Mouse (Mus musculus) CD4-positive, CD25-positive, alpha-beta regulatory T cell, adult 2 months (primary cell): Measurements from ENCODE around the gene Ppp2r2c.

Experiments used
- DNase-seq: peaks from one replicate; pipeline ENCODE4 v3.0.0-alpha.2; 2012; ENCODE audit warnings: low read depth, low spot score

The Ppp2r2c gene

GRCm38 (mm10) chr5:36895621-36896573, 27.6 kb downstream of the Ppp2r2c start:
- DNase-seq: no peak

GRCm38 (mm10) chr5:36897999-36898398, 29.7 kb downstream of the Ppp2r2c start:
- no peak for DNase-seq

- DNase-seq: no peak
Measured at GRCm38 (mm10) chr5:36898415-36899109, 30.2 kb downstream of the Ppp2r2c start.

GRCm38 (mm10) chr5:36899392-36899791, 31.1 kb downstream of the Ppp2r2c start:
- DNase-seq: no peak

GRCm38 (mm10) chr5:36900189-36900619, 31.9 kb downstream of the Ppp2r2c start:
- DNase-seq: no peak

GRCm38 (mm10) chr5:36902807-36903206, 34.5 kb downstream of the Ppp2r2c start:
- DNase-seq: no peak

- DNase-seq: no peak
Measured at GRCm38 (mm10) chr5:36904131-36904530, 35.8 kb downstream of the Ppp2r2c start.

- no peak for DNase-seq
Measured at GRCm38 (mm10) chr5:36904703-36905102, 36.4 kb downstream of the Ppp2r2c start.

GRCm38 (mm10) chr5:36905216-36905615, 36.9 kb downstream of the Ppp2r2c start:
- no peak for DNase-seq

- DNase-seq: no peak
Measured at GRCm38 (mm10) chr5:36907695-36908094, 39.4 kb downstream of the Ppp2r2c start.

- DNase-seq: no peak
Measured at GRCm38 (mm10) chr5:36909545-36909944, 41.2 kb downstream of the Ppp2r2c start.

GRCm38 (mm10) chr5:36910980-36911379, 42.7 kb downstream of the Ppp2r2c start:
- no peak for DNase-seq

- no peak for DNase-seq
Measured at GRCm38 (mm10) chr5:36911759-36912352, 43.5 kb downstream of the Ppp2r2c start.

- no peak for DNase-seq
Measured at GRCm38 (mm10) chr5:36912602-36913310, 44.4 kb downstream of the Ppp2r2c start.

- no peak for DNase-seq
Measured at GRCm38 (mm10) chr5:36915256-36915655, 46.9 kb downstream of the Ppp2r2c start.

GRCm38 (mm10) chr5:36916581-36916980, 48.3 kb downstream of the Ppp2r2c start:
- no peak for DNase-seq

- no peak for DNase-seq
Measured at GRCm38 (mm10) chr5:36917245-36917644, 48.9 kb downstream of the Ppp2r2c start.

GRCm38 (mm10) chr5:36918016-36918415, 49.7 kb downstream of the Ppp2r2c start:
- DNase-seq: no peak

- DNase-seq: no peak
Measured at GRCm38 (mm10) chr5:36920072-36920471, 51.8 kb downstream of the Ppp2r2c start.

GRCm38 (mm10) chr5:36921871-36922270, 53.6 kb downstream of the Ppp2r2c start:
- no peak for DNase-seq

GRCm38 (mm10) chr5:36922811-36923210, 54.5 kb downstream of the Ppp2r2c start:
- no peak for DNase-seq
